Mouse (Mus musculus): ENCODE measurements at regions not wholly inside any gene's neighbourhood (a gene's known extent, or its start where the extent isn't known, plus 50 kb on each side); places are given as distances from the start of the nearest gene placed in this dataset.

DNA sequence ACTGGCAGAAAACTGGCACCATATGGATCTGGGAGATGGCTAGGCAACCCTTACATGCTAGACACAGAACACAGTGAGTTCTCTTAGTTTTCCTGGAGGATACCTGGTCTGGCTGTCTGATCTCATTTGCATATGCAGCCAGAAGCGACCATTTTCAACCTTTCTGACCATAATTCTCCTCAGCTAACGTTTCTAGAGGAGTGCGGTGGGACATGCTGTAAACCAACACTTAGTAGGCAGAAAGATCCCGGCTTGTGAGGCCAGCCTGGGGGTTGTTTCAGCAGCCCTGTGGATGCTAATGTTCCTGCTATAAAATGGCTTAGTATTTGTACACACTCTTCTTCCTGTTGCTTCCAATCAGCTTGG is 168.6 kb upstream of the Olig3 start:
- no peak overlapping the region; the same call in 1 of the 2 replicates for H3K9ac ChIP-seq (replicated peaks; ENCODE audit: low read depth, low read length)
- peak overlapping the region; percentile 32; the same call in 1 of the 2 replicates for H3K27ac ChIP-seq (ENCODE audit: low read depth)
- no peaks in the 10 kb centered on the region for H3K36me3 ChIP-seq (replicated peaks; ENCODE audit: control insufficient read depth, insufficient read depth, low read length)
- H3K4me3 ChIP-seq (ENCODE audit: low read depth, low read length) = peak overlapping the region; percentile 12; the same call in 1 of the 2 replicates
- H3K4me2 ChIP-seq (ENCODE audit: low read depth, low read length) = peak overlapping the region; percentile 35
- no peaks in the 10 kb centered on the region for H3K9me3 ChIP-seq (replicated peaks; ENCODE audit: control insufficient read depth, low read length)
- WGBS = 52% methylated on average over 4 of the region's 4 CpGs
- H3K27me3 ChIP-seq (ENCODE audit: control insufficient read depth, insufficient read depth, low read length) = no peaks in the 10 kb centered on the region
- DNase-seq (ENCODE audit: low spot score) = no peak
- TF ChIP-seq CTCF (IDR thresholded peaks at IDR 0.05; ENCODE audit: low read depth) (no peak), EP300 (IDR thresholded peaks at IDR 0.05; ENCODE audit: low read depth) (no peak)
- H3K4me1 ChIP-seq (ENCODE audit: control insufficient read depth, insufficient read depth) = 0 out of 2 replicates have a peak, but pooled peaks cover 4% of the 10 kb centered on the region
- no peak for ATAC-seq (ENCODE audit: insufficient read depth, low read depth)

DNA sequence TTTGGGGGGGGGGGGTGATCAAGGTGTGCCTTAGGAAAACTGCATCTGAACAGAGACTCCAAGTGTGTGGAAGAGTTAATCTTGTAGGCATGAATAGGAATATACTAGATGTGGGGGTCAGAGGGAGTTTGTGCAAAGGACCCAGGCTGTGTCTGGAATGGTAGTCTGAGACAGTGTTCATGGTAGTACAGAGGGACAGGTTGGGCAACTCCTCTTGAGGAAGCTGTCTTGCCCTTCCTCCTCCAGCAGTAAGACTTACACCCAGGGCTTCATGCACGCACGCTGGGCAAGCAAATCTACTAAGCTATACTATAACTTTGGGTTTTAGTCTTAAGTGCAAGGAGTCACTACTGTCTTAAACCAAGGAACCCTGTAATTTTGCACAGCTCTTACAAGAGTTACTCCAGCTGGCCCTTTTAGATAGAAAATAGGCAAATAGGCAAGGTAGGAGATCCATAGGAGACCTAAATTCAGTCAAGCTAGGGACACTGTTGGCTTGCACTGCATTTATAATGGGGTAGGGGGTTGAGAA is 169.2 kb upstream of the Olig3 start:
- TF ChIP-seq CTCF (IDR thresholded peaks at IDR 0.05; ENCODE audit: low read depth) (no peak), EP300 (IDR thresholded peaks at IDR 0.05; ENCODE audit: low read depth) (no peak)
- ATAC-seq (ENCODE audit: insufficient read depth, low read depth) = no peak

DNA sequence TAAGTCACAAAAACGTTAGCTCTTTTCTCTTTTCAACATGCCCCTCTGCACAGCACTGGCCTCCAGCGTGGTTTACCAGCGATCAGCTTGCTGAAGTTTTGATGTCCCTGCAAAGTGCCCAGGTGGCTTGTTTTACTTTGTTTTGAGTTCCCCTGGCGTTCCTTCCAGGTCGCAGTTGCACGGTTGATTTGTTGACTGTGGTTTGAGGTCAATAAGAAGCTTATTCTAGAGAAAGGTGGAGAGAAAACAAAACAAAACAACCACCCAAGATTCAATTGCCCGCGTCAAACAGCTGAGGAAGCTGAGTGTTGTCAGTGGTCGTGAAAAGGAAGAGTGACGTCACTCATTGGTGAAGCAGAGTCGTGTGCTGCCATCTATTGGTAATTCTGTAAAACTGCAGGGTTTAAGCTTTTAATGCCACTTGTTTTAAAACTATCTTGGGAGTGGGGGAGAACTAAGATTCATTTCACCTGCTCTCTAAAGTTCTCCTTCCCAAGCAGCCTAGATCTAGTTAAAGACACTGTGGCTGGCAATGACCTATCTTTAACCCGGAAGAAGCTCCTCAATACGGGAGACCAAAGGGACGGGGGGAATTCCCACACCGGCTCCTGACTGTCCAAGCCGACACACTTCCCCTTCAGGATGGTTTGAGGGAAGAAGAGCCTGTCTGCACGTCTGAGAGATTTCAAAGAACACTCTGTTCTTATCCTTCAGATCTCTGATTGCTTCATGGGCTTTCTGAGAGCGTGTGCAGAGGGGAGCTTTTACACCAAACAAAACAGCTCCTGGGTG is 170.3 kb upstream of the Olig3 start:
- no peaks in the 10 kb centered on the region for H3K36me3 ChIP-seq (replicated peaks; ENCODE audit: control insufficient read depth, insufficient read depth, low read length)
- no peaks in the 10 kb centered on the region for H3K9me3 ChIP-seq (replicated peaks; ENCODE audit: control insufficient read depth, low read length)
- WGBS = 6% methylated on average over 18 of the region's 18 CpGs
- peak overlapping the region; percentile 68 for H3K4me2 ChIP-seq (ENCODE audit: low read depth, low read length)
- peak; percentile 89 for TF ChIP-seq CTCF (IDR thresholded peaks at IDR 0.05; ENCODE audit: low read depth)
- TF ChIP-seq EP300 (IDR thresholded peaks at IDR 0.05; ENCODE audit: low read depth) = no peak
- H3K4me3 ChIP-seq (ENCODE audit: low read depth, low read length) = peak overlapping the region; percentile 48
- ATAC-seq (ENCODE audit: insufficient read depth, low read depth) = peak; percentile 60; the same call in 1 of the 2 replicates
- H3K4me1 ChIP-seq (ENCODE audit: control insufficient read depth, insufficient read depth) = 0 out of 2 replicates have a peak, but pooled peaks cover 4% of the 10 kb centered on the region
- DNase-seq (ENCODE audit: low spot score) = peak; percentile 84
- no peaks in the 10 kb centered on the region for H3K27me3 ChIP-seq (ENCODE audit: control insufficient read depth, insufficient read depth, low read length)
- H3K27ac ChIP-seq (ENCODE audit: low read depth) = peak overlapping the region; percentile 65; the same call in 1 of the 2 replicates
- peak overlapping the region; percentile 52 for H3K9ac ChIP-seq (replicated peaks; ENCODE audit: low read depth, low read length)

More for the DNA sequence above, 169.2 kb upstream of the Olig3 start:
- Histone ChIP-seq H3K4me1 (ENCODE audit: control insufficient read depth, insufficient read depth) (0 out of 2 replicates have a peak, but pooled peaks cover 4% of the 10 kb centered on the region), H3K4me2 (ENCODE audit: low read depth, low read length) (peak overlapping the region; percentile 35; the same call in 1 of the 2 replicates), H3K4me3 (ENCODE audit: low read depth, low read length) (peak overlapping the region; percentile 12; the same call in 1 of the 2 replicates), H3K27ac (ENCODE audit: low read depth) (peak overlapping the region; percentile 32; the same call in 1 of the 2 replicates), H3K27me3 (ENCODE audit: control insufficient read depth, insufficient read depth, low read length) (no peaks in the 10 kb centered on the region), H3K9me3 (replicated peaks; ENCODE audit: control insufficient read depth, low read length) (no peaks in the 10 kb centered on the region), H3K36me3 (replicated peaks; ENCODE audit: control insufficient read depth, insufficient read depth, low read length) (no peaks in the 10 kb centered on the region), H3K9ac (replicated peaks; ENCODE audit: low read depth, low read length) (no peak overlapping the region)
- WGBS = 77% methylated on average over 2 of the region's 2 CpGs
- DNase-seq (ENCODE audit: low spot score) = no peak

DNA sequence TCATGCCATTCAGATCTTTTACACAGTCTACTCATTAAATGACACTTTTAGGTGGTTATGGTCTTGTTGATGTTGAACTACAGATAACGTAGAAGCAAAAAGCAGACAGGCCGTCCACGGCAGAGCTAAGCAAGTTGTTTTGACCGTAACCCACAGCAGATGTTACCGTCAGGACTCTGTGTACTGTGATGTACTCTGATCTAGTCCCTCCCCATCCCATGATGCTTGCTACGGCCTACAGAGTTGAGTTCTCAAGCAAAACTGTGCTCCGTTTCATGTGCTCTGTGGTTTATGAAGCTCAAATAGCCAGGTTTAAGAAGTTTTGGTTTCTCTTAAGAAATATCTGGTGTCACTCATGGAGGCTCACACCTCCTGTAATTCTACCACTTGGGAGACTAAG is 169.4 kb upstream of the Tnfaip3 start:
- 89% methylated on average over 7 of the region's 7 CpGs for WGBS
- H3K27ac ChIP-seq (ENCODE audit: low read depth) = no peak overlapping the region; the same call in 1 of the 2 replicates
- no peaks in the 10 kb centered on the region for H3K9me3 ChIP-seq (replicated peaks; ENCODE audit: control insufficient read depth, low read length)
- ATAC-seq (ENCODE audit: insufficient read depth, low read depth) (no peak), DNase-seq (ENCODE audit: low spot score) (no peak)
- no peak overlapping the region for H3K4me2 ChIP-seq (ENCODE audit: low read depth, low read length)
- H3K9ac ChIP-seq (replicated peaks; ENCODE audit: low read depth, low read length) = no peak overlapping the region
- no peaks in the 10 kb centered on the region for H3K36me3 ChIP-seq (replicated peaks; ENCODE audit: control insufficient read depth, insufficient read depth, low read length)
- H3K4me1 ChIP-seq (ENCODE audit: control insufficient read depth, insufficient read depth) = 0 out of 2 replicates have a peak, but pooled peaks cover 4% of the 10 kb centered on the region
- no peaks in the 10 kb centered on the region for H3K27me3 ChIP-seq (ENCODE audit: control insufficient read depth, insufficient read depth, low read length)
- H3K4me3 ChIP-seq (ENCODE audit: low read depth, low read length) = no peak overlapping the region
- TF ChIP-seq CTCF (IDR thresholded peaks at IDR 0.05; ENCODE audit: low read depth) (no peak), EP300 (IDR thresholded peaks at IDR 0.05; ENCODE audit: low read depth) (no peak)

DNA sequence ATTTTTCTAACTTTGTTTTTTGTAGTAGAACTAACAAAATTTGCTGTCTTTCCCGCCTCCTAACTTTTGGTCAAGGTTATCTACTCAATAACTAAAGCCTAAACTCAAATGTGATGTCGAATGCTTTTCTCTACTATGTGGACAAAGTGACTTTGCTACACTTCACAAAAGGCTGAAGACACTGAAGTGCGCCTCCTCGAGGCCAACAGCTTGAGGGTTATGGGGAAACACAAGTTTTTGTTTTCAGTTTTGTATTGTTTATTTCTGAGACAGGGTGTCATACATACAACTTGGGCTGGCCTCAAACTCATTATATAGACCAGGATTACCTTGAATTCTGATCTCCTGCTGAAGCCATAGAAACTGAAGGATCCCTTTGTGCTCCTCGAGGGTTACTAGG is 162.4 kb upstream of the Tnfaip3 start:
- WGBS = 82% methylated on average over 5 of the region's 5 CpGs
- no peak overlapping the region for H3K9ac ChIP-seq (replicated peaks; ENCODE audit: low read depth, low read length)

More for the DNA sequence above, 162.4 kb upstream of the Tnfaip3 start:
- Histone ChIP-seq H3K9me3 (replicated peaks; ENCODE audit: control insufficient read depth, low read length) (peaks cover 8% of the 10 kb centered on the region), H3K27me3 (ENCODE audit: control insufficient read depth, insufficient read depth, low read length) (no peaks in the 10 kb centered on the region), H3K36me3 (replicated peaks; ENCODE audit: control insufficient read depth, insufficient read depth, low read length) (no peaks in the 10 kb centered on the region), H3K27ac (ENCODE audit: low read depth) (no peak overlapping the region), H3K4me1 (ENCODE audit: control insufficient read depth, insufficient read depth) (no peaks in the 10 kb centered on the region), H3K4me2 (ENCODE audit: low read depth, low read length) (no peak overlapping the region), H3K4me3 (ENCODE audit: low read depth, low read length) (no peak overlapping the region)
- no peak for ATAC-seq (ENCODE audit: insufficient read depth, low read depth)
- no peak for DNase-seq (ENCODE audit: low spot score)
- no peak for TF ChIP-seq CTCF (IDR thresholded peaks at IDR 0.05; ENCODE audit: low read depth)
- TF ChIP-seq EP300 (IDR thresholded peaks at IDR 0.05; ENCODE audit: low read depth) = no peak
